18 mouse cellular contexts compared by ENCODE assay signal in the genomic region with DNA sequence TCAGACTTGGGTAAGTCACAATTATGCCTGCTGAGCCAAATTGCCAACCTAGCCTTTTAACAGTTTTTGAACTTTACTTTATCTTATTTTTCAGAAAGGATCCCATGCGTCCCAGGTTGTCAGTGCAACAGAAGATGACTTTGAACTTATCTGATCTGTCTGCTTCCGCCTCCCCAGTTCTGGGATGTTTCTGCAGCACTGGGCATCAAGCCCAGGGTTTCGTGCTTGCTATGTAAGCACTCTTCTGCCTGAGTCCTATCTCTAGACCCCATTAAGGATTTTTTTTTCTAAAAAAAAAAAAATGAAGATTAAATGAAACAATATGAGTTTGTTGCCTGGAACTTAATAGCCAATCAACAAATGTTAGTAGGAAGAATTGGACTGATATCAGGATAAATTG. TPM values are rescaled to one million over a fixed set of nuclear protein-coding genes. Genes with fewer than 3 reads are reported as not detected.
DNase-seq lines count a peak whose midpoint lies in the region; ATAC-seq and TF ChIP-seq lines count a peak whose summit lies in the region.
"Had no signal": no experiment of that assay in that cellular context is flagged by ENCODE, and none has a peak within 500 bp of the region (broad histone marks: within the 10 kb centered on the region; RNA-seq: fewer than 3 reads in every experiment).

No protein-coding gene starts in this region.

- TF ChIP-seq POLR2A in MEL (IDR thresholded peaks at IDR 0.05; ENCODE audit: control insufficient read depth in 1 of 2, insufficient read depth in 1 of 2, low read depth in 1 of 2, low read length in 2 of 2, poor library complexity in 1 of 2): no peak

- TF ChIP-seq EP300 in MEL (IDR thresholded peaks at IDR 0.05; ENCODE audit: low read depth in 1 of 2, low read length in 2 of 2): peak; percentile 82

- no peak for TF ChIP-seq RAD21 in MEL (IDR thresholded peaks at IDR 0.05; ENCODE audit: low read depth, low read length)

- peaks cover 19 to 28% of the 10 kb centered on the region in 2 experiments for H3K4me1 ChIP-seq in MEL (ENCODE audit: control insufficient read depth in 1 of 2, insufficient read depth in 2 of 2, low read length in 2 of 2)
- H3K4me1 ChIP-seq: intestine, embryonic 15.5 days had no signal

- TF ChIP-seq CTCF in MEL (IDR thresholded peaks at IDR 0.05 in 2 of 3, conservative IDR thresholded peaks at IDR 0.05 in 1 of 3; ENCODE audit: control insufficient read depth in 1 of 3, insufficient read depth in 1 of 3, low read depth in 2 of 3, low read length in 3 of 3, poor library complexity in 1 of 3, severe bottlenecking in 1 of 3): no peak

- peaks cover 7 to 32% of the 10 kb centered on the region in 2 experiments for H3K36me3 ChIP-seq in MEL (ENCODE audit: control insufficient read depth in 1 of 2, insufficient read depth in 2 of 2, low read length in 2 of 2)
- H3K36me3 ChIP-seq: embryonic facial prominence, embryonic 13.5 days; heart, embryonic 12.5 days; hindbrain, embryonic 10.5 days; intestine, embryonic 15.5 days had no signal

- H3K4me3 ChIP-seq in MEL (ENCODE audit: control insufficient read depth in 1 of 2, insufficient read depth in 1 of 2, low read depth in 2 of 2, low read length in 2 of 2): peak overlapping the region; percentile 13 to 72; a peak in 2 of 4 replicates
- H3K4me3 ChIP-seq: embryonic facial prominence, embryonic 13.5 days; forebrain, embryonic 13.5 days; heart, embryonic 12.5 days; hindbrain, embryonic 10.5 days; intestine, embryonic 15.5 days had no signal

- no peaks in the 10 kb centered on the region for H3K9me3 ChIP-seq in MEL (replicated peaks; ENCODE audit: insufficient read depth, low read length)
- H3K9me3 ChIP-seq: embryonic facial prominence, embryonic 13.5 days; forebrain, embryonic 13.5 days; heart, embryonic 12.5 days; hindbrain, embryonic 10.5 days; intestine, embryonic 15.5 days had no signal

- peaks cover 24% of the 10 kb centered on the region for H3K79me2 ChIP-seq in MEL (ENCODE audit: control insufficient read depth, insufficient read depth, low read length, poor library complexity)

- peak; percentile 44 for ATAC-seq in megakaryocyte-erythroid progenitor cell, adult 5-6 weeks (replicated peaks; ENCODE audit: low FRiP score, low TSS enrichment, poor library complexity, severe bottlenecking)
- ATAC-seq: forebrain, embryonic 13.5 days; forebrain, postnatal 0 days; intestine, embryonic 15.5 days had no signal

- H3K9ac ChIP-seq in MEL (ENCODE audit: control insufficient read depth, low read depth, low read length, poor library complexity, severe bottlenecking): peak overlapping the region; percentile 95
- H3K9ac ChIP-seq: embryonic facial prominence, embryonic 13.5 days; forebrain, embryonic 13.5 days; forebrain, postnatal 0 days; heart, embryonic 12.5 days; hindbrain, embryonic 14.5 days; intestine, embryonic 15.5 days had no signal

- peak; percentile 45 for DNase-seq in adrenal gland, postnatal 14 days
- DNase-seq in adrenal gland, postnatal 4 days (ENCODE audit: low spot score in 2 of 2): no peak
- DNase-seq in MEL (ENCODE audit: low read depth, low spot score) (peak; percentile 95), MN1 (ENCODE audit: low spot score) (peak; percentile 56)
- no peak for DNase-seq in kidney, adult 8-10 months
- DNase-seq: cerebellum, adult 11 months; cerebellum, adult 8-10 months; cerebellum, postnatal 25 days; forebrain, postnatal 0 days; gastrocnemius, postnatal 14 days had no signal

- H3K27me3 ChIP-seq in MEL (ENCODE audit: control insufficient read depth in 1 of 2, insufficient read depth in 2 of 2, low read length in 2 of 2): no peaks in the 10 kb centered on the region
- H3K27me3 ChIP-seq: CH12.LX; embryonic facial prominence, embryonic 13.5 days; forebrain, embryonic 13.5 days; heart, embryonic 12.5 days; intestine, embryonic 15.5 days had no signal

- peak overlapping the region; percentile 96 for H3K27ac ChIP-seq in MEL (ENCODE audit: control insufficient read depth, low read depth, low read length)
- H3K27ac ChIP-seq: embryonic facial prominence, embryonic 13.5 days; forebrain, embryonic 13.5 days; hindbrain, embryonic 10.5 days; hindbrain, embryonic 14.5 days; intestine, embryonic 15.5 days had no signal

TF ChIP-seq in MEL, 35 proteins besides CTCF, POLR2A, EP300 and RAD21:
- no peak for TF ChIP-seq UBTF (IDR thresholded peaks at IDR 0.05; ENCODE audit: borderline replicate concordance, insufficient read depth, low read depth, low read length)
- TF ChIP-seq GATA1 (IDR thresholded peaks at IDR 0.05; ENCODE audit: low read depth, low read length): peak; percentile 97
- no peak; the same call in 1 of the 2 replicates for TF ChIP-seq KAT2A (conservative IDR thresholded peaks at IDR 0.05; ENCODE audit: low read depth, low read length)
- TF ChIP-seq POLR2AphosphoS2 (IDR thresholded peaks at IDR 0.05; ENCODE audit: low read length): no peak
- peak; percentile 54; the same call in 1 of the 2 replicates for TF ChIP-seq BHLHE40 (IDR thresholded peaks at IDR 0.05; ENCODE audit: borderline replicate concordance, low read depth, low read length)
- no peak for TF ChIP-seq SMC3 (IDR thresholded peaks at IDR 0.05; ENCODE audit: low read depth, low read length)
- TF ChIP-seq ZMIZ1 (IDR thresholded peaks at IDR 0.05; ENCODE audit: low read depth, low read length): peak; percentile 29; the same call in 1 of the 2 replicates
- TF ChIP-seq SIN3A (IDR thresholded peaks at IDR 0.05; ENCODE audit: low read length): peak; percentile 95
- TF ChIP-seq E2F4 (IDR thresholded peaks at IDR 0.05; ENCODE audit: borderline replicate concordance, low read depth, low read length): no peak
- TF ChIP-seq NRF1 (IDR thresholded peaks at IDR 0.05; ENCODE audit: insufficient read depth, low read depth, low read length, poor library complexity, severe bottlenecking): no peak
- peak; percentile 22; the same call in 1 of the 2 replicates for TF ChIP-seq TAL1 (IDR thresholded peaks at IDR 0.05; ENCODE audit: low read length)
- TF ChIP-seq MAFK (IDR thresholded peaks at IDR 0.05; ENCODE audit: borderline replicate concordance, low read depth, low read length): peak; percentile 69; the same call in 1 of the 2 replicates
- peak; percentile 76 for TF ChIP-seq ELF1 (IDR thresholded peaks at IDR 0.05; ENCODE audit: low read depth, low read length)
- TF ChIP-seq ZNF384 (IDR thresholded peaks at IDR 0.05; ENCODE audit: low read depth, low read length): peak; percentile 98
- peak; percentile 71 for TF ChIP-seq RCOR1 (IDR thresholded peaks at IDR 0.05; ENCODE audit: low read depth, low read length)
- TF ChIP-seq MYC (IDR thresholded peaks at IDR 0.05; ENCODE audit: low read depth, low read length): peak; percentile 82; the same call in 1 of the 2 replicates
- no peak; the same call in 1 of the 2 replicates for TF ChIP-seq MAZ (IDR thresholded peaks at IDR 0.05; ENCODE audit: low read depth, low read length)
- no peak for TF ChIP-seq CHD2 (IDR thresholded peaks at IDR 0.05; ENCODE audit: low read length)
- no peak for TF ChIP-seq MYB (IDR thresholded peaks at IDR 0.05; ENCODE audit: low read depth, low read length)
- TF ChIP-seq USF2 (IDR thresholded peaks at IDR 0.05; ENCODE audit: borderline replicate concordance in 1 of 2, insufficient read depth in 1 of 2, low read depth in 1 of 2, low read length in 2 of 2): no peak
- no peak; the same call in 1 of the 2 replicates for TF ChIP-seq MEF2A (IDR thresholded peaks at IDR 0.05; ENCODE audit: extremely low read depth, insufficient replicate concordance, low read depth, low read length, poor library complexity, severe bottlenecking)
- peak; percentile 84 for TF ChIP-seq TCF12 (IDR thresholded peaks at IDR 0.05; ENCODE audit: low read depth, low read length)
- TF ChIP-seq ETS1 (IDR thresholded peaks at IDR 0.05; ENCODE audit: low read depth, low read length): peak; percentile 96
- TF ChIP-seq HCFC1 (IDR thresholded peaks at IDR 0.05; ENCODE audit: low read depth, low read length): peak; percentile 63
- no peak for TF ChIP-seq TBP (IDR thresholded peaks at IDR 0.05; ENCODE audit: low read depth, low read length)
- TF ChIP-seq ZKSCAN1 (IDR thresholded peaks at IDR 0.05; ENCODE audit: low read depth, low read length): no peak; the same call in 1 of the 2 replicates
- TF ChIP-seq USF1 (IDR thresholded peaks at IDR 0.05; ENCODE audit: low read depth, low read length): no peak
- TF ChIP-seq CHD1 (IDR thresholded peaks at IDR 0.05; ENCODE audit: low read depth, low read length): 0 out of 2 replicates have a peak, but pooled peaks have one; percentile 40
- no peak for TF ChIP-seq ZC3H11A (IDR thresholded peaks at IDR 0.05; ENCODE audit: low read depth, low read length)
- no peak for TF ChIP-seq NELFE (IDR thresholded peaks at IDR 0.05; ENCODE audit: low read depth, low read length)
- no peak for TF ChIP-seq JUND (IDR thresholded peaks at IDR 0.05; ENCODE audit: low read depth, low read length)
- TF ChIP-seq GABPA (IDR thresholded peaks at IDR 0.05; ENCODE audit: low read depth, low read length): no peak
- TF ChIP-seq MAX (IDR thresholded peaks at IDR 0.05; ENCODE audit: low read length): peak; percentile 75
- no peak for TF ChIP-seq POLR2AphosphoS5 (IDR thresholded peaks at IDR 0.05; ENCODE audit: borderline replicate concordance, low read depth, low read length)
- peak; percentile 91 for TF ChIP-seq MXI1 (IDR thresholded peaks at IDR 0.05; ENCODE audit: low read depth, low read length)
TF ChIP-seq in MEL: peak in this region for 16.

RNA-seq across cellular contexts. Expression of gene Usp15, which starts 2.3 kb away (rescaled TPM):
- total RNA-seq in adrenal gland, postnatal 14 days (2021): 92.2 and 94.3 TPM in 2 replicates
- total RNA-seq in adrenal gland, postnatal 4 days (2021): 10 to 100 TPM; 78.0 to 88.6 TPM
- total RNA-seq in MEL (2012; rRNA removed): 98.2 and 118 TPM in 2 replicates
- 100 to 1,000 TPM; 117 to 150 TPM for polyA plus RNA-seq in MEL (2012; ENCODE audit: insufficient read depth in 1 of 2, insufficient read length in 2 of 2, low read depth in 1 of 2, low replicate concordance in 2 of 2, missing spikeins in 1 of 2)
- total RNA-seq in megakaryocyte-erythroid progenitor cell, adult 5-6 weeks (2014; fragmentation: Nextera tagmentation): 238 and 273 TPM in 2 replicates
- 392 and 407 TPM in 2 replicates for total RNA-seq in megakaryocyte-erythroid progenitor cell, adult 5-6 weeks (2017)

Comparison
In these comparisons a context has a peak if more than half of its experiments do, and no peak if none do; other contexts are left out.
1. DNase-seq: peak in adrenal gland, postnatal 14 days (single experiment), MEL (single experiment) and MN1 (single experiment); none in adrenal gland, postnatal 4 days (0 of 2) and kidney, adult 8-10 months (0 of 2).